ENCODE assay signal across 8 mouse cellular contexts in the genomic region with DNA sequence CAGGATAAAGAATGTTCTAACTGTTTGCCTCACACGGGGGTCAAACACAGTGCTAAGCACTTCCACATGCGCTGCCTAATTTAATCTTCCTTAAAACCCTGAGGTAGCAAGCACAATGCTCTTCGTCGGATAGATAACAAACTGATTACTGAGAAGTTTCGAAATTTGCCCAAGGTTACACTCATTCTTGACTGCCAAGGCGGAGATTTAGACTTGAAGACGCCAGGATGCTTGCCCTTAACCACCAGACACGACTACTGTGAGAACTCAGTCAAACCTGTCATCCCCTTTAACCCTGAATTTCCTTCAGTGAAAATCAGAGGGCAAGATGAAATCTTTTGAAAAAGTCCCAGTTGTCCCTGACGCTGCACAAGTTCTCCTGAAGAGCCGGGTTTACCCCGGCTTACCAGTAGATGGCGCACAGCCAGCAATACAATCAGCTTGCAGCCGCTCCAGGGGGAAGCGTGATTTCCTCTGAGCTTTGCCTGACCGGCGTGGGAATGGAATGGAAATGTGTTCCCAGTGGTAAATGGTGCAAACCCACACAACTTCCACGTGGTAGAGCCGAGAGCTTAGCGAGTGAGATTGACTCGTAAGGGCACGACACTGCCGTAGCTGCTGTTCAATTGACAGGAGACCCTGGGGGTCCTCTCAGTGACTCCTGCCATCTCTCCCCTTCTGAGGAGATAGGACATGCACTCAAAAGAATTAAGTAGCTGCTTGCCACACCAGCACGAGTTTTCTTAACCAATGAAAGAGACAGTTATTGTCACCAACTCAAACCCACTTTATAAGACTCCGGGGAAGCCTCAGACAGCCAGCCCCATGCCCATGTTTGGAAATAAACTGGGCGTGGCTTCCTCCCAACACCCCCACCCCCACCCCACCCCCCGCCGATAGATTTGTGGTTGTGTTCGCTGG. TPM values are rescaled to one million over a fixed set of nuclear protein-coding genes. Genes with fewer than 3 reads are reported as not detected.
DNase-seq lines count a peak whose midpoint lies in the region; TF ChIP-seq lines count a peak whose summit lies in the region.

No protein-coding gene starts in this region.

- H3K9me3 ChIP-seq in megakaryocyte, embryonic 14.5 days, result peaks cover 13% of the 10 kb centered on the region

- H3K36me3 ChIP-seq in megakaryocyte, embryonic 14.5 days (replicated peaks; ENCODE audit: low read length), result no peaks in the 10 kb centered on the region

- DNase-seq in adipocyte (ENCODE audit: low spot score), result peak; percentile 90
- DNase-seq in gastrocnemius, postnatal 10 days, result peak; percentile 85
- peak; percentile 90 for DNase-seq in induced T-regulatory cell, adult 2 months (ENCODE audit: low read depth)
- DNase-seq in left cerebral cortex, adult 8-10 months (ENCODE audit: low spot score in 2 of 2), result peak; percentile 67 to 72
- peak; percentile 91 to 93 for DNase-seq in right cerebral cortex, postnatal 10 days (ENCODE audit: low spot score in 2 of 2)
- peak; percentile 88 for DNase-seq in urinary bladder, postnatal 14 days (ENCODE audit: low spot score)

- H3K4me1 ChIP-seq in cortical plate, adult 2 months (ENCODE audit: control insufficient read depth, insufficient read depth, low read length), result no peaks in the 10 kb centered on the region
- H3K4me1 ChIP-seq in megakaryocyte, embryonic 14.5 days, result peaks cover 51% of the 10 kb centered on the region

- TF ChIP-seq POLR2A in cortical plate, adult 2 months (IDR thresholded peaks at IDR 0.05; ENCODE audit: extremely low read depth, insufficient read depth, low read length), result no peak

- H3K27me3 ChIP-seq in megakaryocyte, embryonic 14.5 days (replicated peaks), result peaks cover 76% of the 10 kb centered on the region

- no peak overlapping the region for H3K4me3 ChIP-seq in cortical plate, adult 2 months (ENCODE audit: insufficient read depth, low read length)
- peak overlapping the region; percentile 88 for H3K4me3 ChIP-seq in megakaryocyte, embryonic 14.5 days (replicated peaks)

- peak; percentile 72 for TF ChIP-seq CTCF in cortical plate, adult 2 months (IDR thresholded peaks at IDR 0.05; ENCODE audit: extremely low read depth, insufficient read depth, low read length)

- no peak overlapping the region for H3K27ac ChIP-seq in cortical plate, adult 2 months (ENCODE audit: insufficient read depth, low read length)

RNA-seq across cellular contexts. Expression of gene Trim2, which starts 38.3 kb away (rescaled TPM):
- 87.4 and 101 TPM in 2 replicates for polyA plus RNA-seq in cortical plate, adult 2 months (2012; rRNA removed)
- total RNA-seq in gastrocnemius, postnatal 10 days (2021), result 10 to 100 TPM in 1 of 2 experiments, 1 to 10 TPM in 1; 8.6 to 11.9 TPM
- 100 to 1,000 TPM; 252 to 273 (median 260) TPM for total RNA-seq in left cerebral cortex, adult 8-10 months (2022)
- polyA plus RNA-seq in megakaryocyte, embryonic 14.5 days (2012; ENCODE audit: insufficient read depth, low replicate concordance), result not detected in 2 replicates

Comparison
In these comparisons a context has a peak if more than half of its experiments do, and no peak if none do; other contexts are left out.
1. RNA of gene Trim2, which starts 38.3 kb away (total RNA-seq): 252 to 273 TPM in left cerebral cortex, adult 8-10 months; 8.6 to 11.9 TPM in gastrocnemius, postnatal 10 days; every median in the first group is over 10 times any median in the second.
2. Peak in every context shown above with its lines, with median percentiles within 50 percentile points of each other: DNase-seq.